9 mouse cellular contexts compared by ENCODE assay signal in the genomic region with DNA sequence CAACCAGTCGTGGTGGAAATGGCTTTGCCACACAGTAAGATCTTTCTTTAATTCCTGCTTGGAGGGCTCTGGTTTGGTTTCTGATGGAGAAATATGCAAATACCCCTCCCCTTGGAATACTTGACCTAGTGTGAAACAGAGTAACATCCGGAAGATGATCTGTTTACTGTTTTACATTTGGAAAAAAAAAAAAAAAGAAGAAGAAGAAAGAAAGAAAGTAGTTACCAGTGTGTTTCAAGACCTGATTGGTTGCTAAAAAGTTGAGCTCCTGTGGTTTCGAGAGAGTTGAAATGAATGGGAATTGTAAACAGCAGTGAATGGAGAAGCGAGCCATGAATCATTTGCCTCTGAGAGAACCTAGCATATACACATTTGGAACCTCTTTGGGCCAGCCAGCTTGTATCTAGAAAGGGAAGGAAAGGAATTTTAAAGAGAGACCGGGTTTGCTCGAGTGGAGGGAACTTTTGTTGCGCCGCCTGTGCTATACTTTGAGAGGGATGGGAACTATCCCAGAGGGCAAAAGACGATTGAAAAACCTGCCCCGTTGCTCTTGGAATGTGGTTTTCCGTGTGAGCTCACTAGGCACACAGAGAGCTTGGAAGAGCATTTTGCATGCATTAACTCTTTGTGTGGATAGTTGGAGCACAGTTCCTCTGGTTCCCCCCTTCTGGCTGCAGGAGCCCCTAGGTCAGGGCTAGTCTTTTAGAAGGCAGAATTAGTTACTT.
DNase-seq lines count a peak whose midpoint lies in the region; ATAC-seq lines count a peak whose summit lies in the region.
"Had no signal": no experiment of that assay in that cellular context is flagged by ENCODE, and none has a peak within 500 bp of the region (broad histone marks: within the 10 kb centered on the region; RNA-seq: fewer than 3 reads in every experiment).

No protein-coding gene starts in this region.

- peak overlapping the region; percentile 68 for H3K4me2 ChIP-seq in heart, embryonic 15.5 days
- H3K4me2 ChIP-seq in intestine, embryonic 15.5 days (replicated peaks) = peak overlapping the region; percentile 69
- peak overlapping the region; percentile 26 for H3K4me2 ChIP-seq in midbrain, embryonic 15.5 days

- no peaks in the 10 kb centered on the region for H3K27me3 ChIP-seq in heart, embryonic 15.5 days
- H3K27me3 ChIP-seq in intestine, embryonic 15.5 days (replicated peaks) = no peaks in the 10 kb centered on the region
- H3K27me3 ChIP-seq in midbrain, embryonic 15.5 days (replicated peaks) = no peaks in the 10 kb centered on the region
- H3K27me3 ChIP-seq: CH12.LX had no signal

- H3K27ac ChIP-seq in heart, embryonic 15.5 days = peak overlapping the region; percentile 89
- H3K27ac ChIP-seq in intestine, embryonic 15.5 days = peak overlapping the region; percentile 89
- H3K27ac ChIP-seq in midbrain, embryonic 15.5 days = no peak overlapping the region

- H3K4me1 ChIP-seq in heart, embryonic 15.5 days (replicated peaks) = peaks cover 36% of the 10 kb centered on the region
- peaks cover 10% of the 10 kb centered on the region for H3K4me1 ChIP-seq in intestine, embryonic 15.5 days (replicated peaks)
- H3K4me1 ChIP-seq in midbrain, embryonic 15.5 days = peaks cover 20% of the 10 kb centered on the region

- no peak for ATAC-seq in heart, embryonic 15.5 days (replicated peaks; ENCODE audit: insufficient number of reproducible peaks, insufficient read depth, low FRiP score, low read depth)
- ATAC-seq in intestine, embryonic 15.5 days = no peak
- no peak for ATAC-seq in midbrain, embryonic 15.5 days (replicated peaks)

- no peak for DNase-seq in heart, postnatal 14 days
- DNase-seq in embryo, embryonic 9.5 days (ENCODE audit: extremely low spot score) = peak; percentile 41
- DNase-seq in adrenal gland, postnatal 14 days = no peak
- DNase-seq in gastrocnemius, adult 18-20 months (ENCODE audit: low spot score) = no peak
- DNase-seq in cerebellum, postnatal 36 days = no peak

- H3K36me3 ChIP-seq in heart, embryonic 15.5 days = no peaks in the 10 kb centered on the region; the same call in 1 of the 2 replicates
- no peaks in the 10 kb centered on the region for H3K36me3 ChIP-seq in intestine, embryonic 15.5 days
- no peaks in the 10 kb centered on the region for H3K36me3 ChIP-seq in midbrain, embryonic 15.5 days (replicated peaks)

- no peaks in the 10 kb centered on the region for H3K9me3 ChIP-seq in heart, embryonic 15.5 days (replicated peaks)
- no peaks in the 10 kb centered on the region for H3K9me3 ChIP-seq in intestine, embryonic 15.5 days
- no peaks in the 10 kb centered on the region for H3K9me3 ChIP-seq in midbrain, embryonic 15.5 days

- intact Hi-C loops in heart, postnatal 14 days (cut with DNase I) = no loop called here

- peak overlapping the region; percentile 45 for H3K4me3 ChIP-seq in heart, embryonic 15.5 days
- H3K4me3 ChIP-seq in intestine, embryonic 15.5 days (replicated peaks) = peak overlapping the region; percentile 38
- H3K4me3 ChIP-seq in midbrain, embryonic 15.5 days = peak overlapping the region; percentile 5; the same call in 1 of the 2 replicates

- peak overlapping the region; percentile 44; the same call in 1 of the 2 replicates for H3K9ac ChIP-seq in heart, embryonic 15.5 days
- peak overlapping the region; percentile 39; the same call in 1 of the 2 replicates for H3K9ac ChIP-seq in intestine, embryonic 15.5 days
- no peak overlapping the region for H3K9ac ChIP-seq in midbrain, embryonic 15.5 days

- WGBS in heart, embryonic 15.5 days = 11% methylated on average over 11 of the region's 11 CpGs
- WGBS in intestine, embryonic 15.5 days = 2% methylated on average over 11 of the region's 11 CpGs
- 8% methylated on average over 11 of the region's 11 CpGs for WGBS in midbrain, embryonic 15.5 days
